ENCODE assay signal across 9 mouse cellular contexts in the genomic region with DNA sequence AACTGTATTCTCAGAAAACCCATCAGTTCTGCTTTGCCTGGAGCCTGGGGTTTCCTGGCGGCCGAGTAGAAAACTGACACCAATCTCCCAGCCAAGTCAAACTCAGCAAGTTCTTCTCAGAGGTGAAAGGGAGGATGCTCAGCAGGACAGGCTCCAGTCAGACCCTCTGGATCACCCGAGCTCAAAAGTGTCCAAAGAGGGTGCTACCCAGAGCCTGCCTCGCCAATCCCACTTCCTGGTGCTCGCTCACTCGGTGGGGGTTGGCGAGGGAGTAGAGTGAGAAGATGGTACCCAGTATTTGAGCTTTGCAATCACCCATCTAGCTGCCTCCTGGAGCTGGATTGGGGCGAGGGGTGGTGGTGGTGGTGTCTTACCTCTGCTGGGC. TPM values are rescaled to one million over a fixed set of nuclear protein-coding genes. Genes with fewer than 3 reads are reported as not detected.
DNase-seq lines count a peak whose midpoint lies in the region; ATAC-seq and TF ChIP-seq lines count a peak whose summit lies in the region.
"Had no signal": no experiment of that assay in that cellular context is flagged by ENCODE, and none has a peak within 500 bp of the region (broad histone marks: within the 10 kb centered on the region; RNA-seq: fewer than 3 reads in every experiment).

No protein-coding gene starts in this region.

- H3K27ac ChIP-seq in liver, embryonic 11.5 days (ENCODE audit: low read depth, low read length) = no peak overlapping the region
- H3K27ac ChIP-seq in MEL (ENCODE audit: control insufficient read depth, low read depth, low read length) = 0 out of 2 replicates have a peak overlapping the region, but pooled peaks have one; percentile 19
- H3K27ac ChIP-seq in heart, embryonic 16.5 days (ENCODE audit: low read length) = no peak overlapping the region

- peak overlapping the region; percentile 14 for H3ac ChIP-seq in myocyte (ENCODE audit: control insufficient read depth, insufficient read length)

- no peak for DNase-seq in liver, embryonic 11.5 days (ENCODE audit: low spot score)
- no peak for DNase-seq in liver
- no peak for DNase-seq in MEL (ENCODE audit: low read depth, low spot score)
- DNase-seq in urinary bladder, postnatal 36 days (ENCODE audit: low spot score in 2 of 2) = no peak
- DNase-seq in testis, postnatal 10 days (ENCODE audit: low spot score) = no peak

- TF ChIP-seq CTCF in MEL (IDR thresholded peaks at IDR 0.05 in 2 of 3, conservative IDR thresholded peaks at IDR 0.05 in 1 of 3; ENCODE audit: control insufficient read depth in 1 of 3, insufficient read depth in 1 of 3, low read depth in 2 of 3, low read length in 3 of 3, poor library complexity in 1 of 3, severe bottlenecking in 1 of 3) = no peak

- TF ChIP-seq EP300 in MEL (IDR thresholded peaks at IDR 0.05; ENCODE audit: low read depth in 1 of 2, low read length in 2 of 2) = 0 out of 4 replicates have a peak, but pooled peaks of 1 of the 2 experiments have one; percentile 1

- no peak for ATAC-seq in liver, embryonic 11.5 days (replicated peaks; ENCODE audit: low FRiP score)
- ATAC-seq in heart, embryonic 16.5 days (replicated peaks; ENCODE audit: extremely low read depth, insufficient read depth, low FRiP score) = no peak

- no peak overlapping the region for H3K4me3 ChIP-seq in liver, embryonic 11.5 days (ENCODE audit: low read depth, low read length)
- H3K4me3 ChIP-seq in MEL (ENCODE audit: control insufficient read depth in 1 of 2, insufficient read depth in 1 of 2, low read depth in 2 of 2, low read length in 2 of 2) (no peak overlapping the region; a peak in 1 of 4 replicates), myocyte (peak overlapping the region; percentile 20)
- H3K4me3 ChIP-seq in heart, embryonic 16.5 days (ENCODE audit: low read length) = peak overlapping the region; percentile 50

- no peaks in the 10 kb centered on the region for H3K9me3 ChIP-seq in liver, embryonic 11.5 days (ENCODE audit: control insufficient read depth, low read length)
- no peaks in the 10 kb centered on the region for H3K9me3 ChIP-seq in MEL (replicated peaks; ENCODE audit: insufficient read depth, low read length)
- no peaks in the 10 kb centered on the region for H3K9me3 ChIP-seq in heart, embryonic 16.5 days (replicated peaks; ENCODE audit: control insufficient read depth, low read length)

- H3K36me3 ChIP-seq in liver, embryonic 11.5 days (ENCODE audit: control insufficient read depth, insufficient read depth, low read length) = no peaks in the 10 kb centered on the region
- peaks cover 0 to 13% of the 10 kb centered on the region in 2 experiments; a peak in 2 of 4 replicates for H3K36me3 ChIP-seq in MEL (ENCODE audit: control insufficient read depth in 1 of 2, insufficient read depth in 2 of 2, low read length in 2 of 2)
- H3K36me3 ChIP-seq in heart, embryonic 16.5 days (ENCODE audit: control insufficient read depth, insufficient read depth) = no peaks in the 10 kb centered on the region
- H3K36me3 ChIP-seq in myocyte (ENCODE audit: control insufficient read depth, insufficient read depth) = no peaks in the 10 kb centered on the region

- WGBS in liver, embryonic 11.5 days = 18% methylated on average over 8 of the region's 8 CpGs
- 38% methylated on average over 8 of the region's 8 CpGs for WGBS in heart, embryonic 16.5 days

- H3K4me1 ChIP-seq in liver, embryonic 11.5 days (replicated peaks; ENCODE audit: control insufficient read depth, insufficient read depth, low read length) = peaks cover 3% of the 10 kb centered on the region; the same call in 1 of the 2 replicates
- peaks cover 2 to 31% of the 10 kb centered on the region in 2 experiments for H3K4me1 ChIP-seq in MEL (ENCODE audit: control insufficient read depth in 1 of 2, insufficient read depth in 2 of 2, low read length in 2 of 2)
- peaks cover 11% of the 10 kb centered on the region for H3K4me1 ChIP-seq in heart, embryonic 16.5 days (ENCODE audit: control insufficient read depth, insufficient read depth, low read length)

- no peak overlapping the region for H3K9ac ChIP-seq in liver, embryonic 11.5 days (ENCODE audit: low read depth, low read length)
- no peak overlapping the region for H3K9ac ChIP-seq in MEL (ENCODE audit: control insufficient read depth, low read depth, low read length, poor library complexity, severe bottlenecking)
- no peak overlapping the region for H3K9ac ChIP-seq in heart, embryonic 16.5 days (ENCODE audit: low read length)

- no peak for TF ChIP-seq RAD21 in MEL (IDR thresholded peaks at IDR 0.05; ENCODE audit: low read depth, low read length)

- H3K79me2 ChIP-seq in MEL (ENCODE audit: control insufficient read depth, insufficient read depth, low read length, poor library complexity) (no peaks in the 10 kb centered on the region; the same call in 1 of the 2 replicates), myocyte (ENCODE audit: control insufficient read depth, insufficient read depth) (no peaks in the 10 kb centered on the region)

- no peak for TF ChIP-seq POLR2A in MEL (IDR thresholded peaks at IDR 0.05; ENCODE audit: control insufficient read depth in 1 of 2, insufficient read depth in 1 of 2, low read depth in 1 of 2, low read length in 2 of 2, poor library complexity in 1 of 2)
- TF ChIP-seq POLR2A in myocyte (IDR thresholded peaks at IDR 0.05; ENCODE audit: insufficient read length, low read depth) = no peak

- peak overlapping the region; percentile 55 for H3K4me2 ChIP-seq in liver, embryonic 11.5 days
- peak overlapping the region; percentile 62 for H3K4me2 ChIP-seq in heart, embryonic 16.5 days (ENCODE audit: low read depth, low read length)
- peak overlapping the region; percentile 74 for H3K4me2 ChIP-seq in myocyte (ENCODE audit: low read depth)

- peaks cover 37% of the 10 kb centered on the region for H3K27me3 ChIP-seq in liver, embryonic 11.5 days (replicated peaks; ENCODE audit: control insufficient read depth, insufficient read depth, low read length)
- H3K27me3 ChIP-seq in MEL (ENCODE audit: control insufficient read depth in 1 of 2, insufficient read depth in 2 of 2, low read length in 2 of 2) (no peaks in the 10 kb centered on the region), myocyte (ENCODE audit: control insufficient read depth, insufficient read depth, insufficient read length) (no peaks in the 10 kb centered on the region)
- H3K27me3 ChIP-seq in heart, embryonic 16.5 days (ENCODE audit: control insufficient read depth, insufficient read depth, low read length) = peaks cover 17% of the 10 kb centered on the region

TF ChIP-seq in MEL, 35 proteins besides CTCF, POLR2A, EP300 and RAD21:
- TF ChIP-seq SMC3 (IDR thresholded peaks at IDR 0.05; ENCODE audit: low read depth, low read length) = no peak
- 0 out of 2 replicates have a peak, but pooled peaks have one; percentile 3 for TF ChIP-seq MAZ (IDR thresholded peaks at IDR 0.05; ENCODE audit: low read depth, low read length)

TF ChIP-seq in myocyte, 11 proteins besides CTCF, POLR2A, EP300 and RAD21:
- no peak for TF ChIP-seq TCF12 (IDR thresholded peaks at IDR 0.05; ENCODE audit: insufficient read depth, poor library complexity, severe bottlenecking)
- no peak for TF ChIP-seq MYOD1 (IDR thresholded peaks at IDR 0.05; ENCODE audit: control insufficient read depth in 1 of 3, insufficient read length in 2 of 3, low read depth in 2 of 3)
- TF ChIP-seq POLR2AphosphoS2 (IDR thresholded peaks at IDR 0.05; ENCODE audit: insufficient read length, low read depth) = no peak

RNA-seq across cellular contexts. Expression of gene Fxyd5, which starts 1.3 kb away (rescaled TPM):
- polyA plus RNA-seq in liver, embryonic 11.5 days (2014; fragmentation: Nextera tagmentation; extraction: Ambion mirVana) = 28.1 and 31.1 TPM in 2 replicates
- total RNA-seq in MEL (2012; rRNA removed) = 38.6 and 39.4 TPM in 2 replicates
- polyA plus RNA-seq in MEL (2012; ENCODE audit: insufficient read depth in 1 of 2, insufficient read length in 2 of 2, low read depth in 1 of 2, low replicate concordance in 2 of 2, missing spikeins in 1 of 2) (10 to 100 TPM in 1 of 2 experiments, not detected in 1; 57.5 TPM), myocyte (2012; fragmentation: generic; extraction: Trizol) (31.0 TPM)
- 44.7 and 46.7 TPM in 2 replicates for polyA plus RNA-seq in heart, embryonic 16.5 days (2015; fragmentation: Nextera tagmentation; extraction: Ambion mirVana)

RNA-seq across cellular contexts. Expression of gene Fxyd7, which starts 10.3 kb away (rescaled TPM):
- 1.9 and 2.6 TPM in 2 replicates for polyA plus RNA-seq in liver, embryonic 11.5 days (2014; fragmentation: Nextera tagmentation; extraction: Ambion mirVana)
- not detected in 2 replicates for total RNA-seq in MEL (2012; rRNA removed)
- polyA plus RNA-seq in MEL (2012; ENCODE audit: insufficient read depth in 1 of 2, insufficient read length in 2 of 2, low read depth in 1 of 2, low replicate concordance in 2 of 2, missing spikeins in 1 of 2) (under 1 TPM in 1 of 2 experiments, not detected in 1; 0.11 TPM), myocyte (2012; fragmentation: generic; extraction: Trizol) (not detected)
- polyA plus RNA-seq in heart, embryonic 16.5 days (2015; fragmentation: Nextera tagmentation; extraction: Ambion mirVana) = 1.1 TPM in 2 replicates
- total RNA-seq: common myeloid progenitor, adult 5-6 weeks had no signal

RNA-seq across cellular contexts. Expression of gene Fxyd1, which starts 16.0 kb away (rescaled TPM):
- polyA plus RNA-seq in liver, embryonic 11.5 days (2014; fragmentation: Nextera tagmentation; extraction: Ambion mirVana) = 23.5 and 35.8 TPM in 2 replicates
- total RNA-seq in MEL (2012; rRNA removed) = not detected in 2 replicates
- polyA plus RNA-seq in MEL (2012; ENCODE audit: insufficient read depth in 1 of 2, insufficient read length in 2 of 2, low read depth in 1 of 2, low replicate concordance in 2 of 2, missing spikeins in 1 of 2) = under 1 TPM in 1 of 2 experiments, not detected in 1; 0.22 TPM
- polyA plus RNA-seq in heart, embryonic 16.5 days (2015; fragmentation: Nextera tagmentation; extraction: Ambion mirVana) = 1,006 and 1,110 TPM in 2 replicates
- 8.4 TPM for polyA plus RNA-seq in myocyte (2012; fragmentation: generic; extraction: Trizol)

RNA-seq across cellular contexts. Expression of gene Lgi4, which starts 18.1 kb away (rescaled TPM):
- polyA plus RNA-seq in liver, embryonic 11.5 days (2014; fragmentation: Nextera tagmentation; extraction: Ambion mirVana) = 0.30 and 0.45 TPM in 2 replicates
- total RNA-seq in MEL (2012; rRNA removed) = not detected in 2 replicates
- polyA plus RNA-seq in MEL (2012; ENCODE audit: insufficient read depth in 1 of 2, insufficient read length in 2 of 2, low read depth in 1 of 2, low replicate concordance in 2 of 2, missing spikeins in 1 of 2) (not detected), myocyte (2012; fragmentation: generic; extraction: Trizol) (not detected)
- polyA plus RNA-seq in heart, embryonic 16.5 days (2015; fragmentation: Nextera tagmentation; extraction: Ambion mirVana) = 0.09 and 0.11 TPM in 2 replicates
- total RNA-seq: common myeloid progenitor, adult 5-6 weeks had no signal
- polyA plus RNA-seq: neural tube, embryonic 14.5 days had no signal

RNA-seq across cellular contexts. Expression of gene Fxyd3, which starts 35.5 kb away (rescaled TPM):
- polyA plus RNA-seq in liver, embryonic 11.5 days (2014; fragmentation: Nextera tagmentation; extraction: Ambion mirVana) = 1.2 and 1.7 TPM in 2 replicates
- not detected in 2 replicates for total RNA-seq in MEL (2012; rRNA removed)
- not detected for polyA plus RNA-seq in MEL (2012; ENCODE audit: insufficient read depth in 1 of 2, insufficient read length in 2 of 2, low read depth in 1 of 2, low replicate concordance in 2 of 2, missing spikeins in 1 of 2)
- 8.0 and 10.1 TPM in 2 replicates for polyA plus RNA-seq in heart, embryonic 16.5 days (2015; fragmentation: Nextera tagmentation; extraction: Ambion mirVana)
- polyA plus RNA-seq in myocyte (2012; fragmentation: generic; extraction: Trizol) = 0.01 TPM
- total RNA-seq: common myeloid progenitor, adult 5-6 weeks had no signal
- polyA plus RNA-seq: neural tube, embryonic 14.5 days had no signal

Comparison
In these comparisons a context has a peak if more than half of its experiments do, and no peak if none do; other contexts are left out.
1. H3K4me3 ChIP-seq: peak in heart, embryonic 16.5 days (single experiment) and myocyte (single experiment); none in liver, embryonic 11.5 days (single experiment) and MEL (0 of 2).
2. RNA of gene Fxyd1, which starts 16.0 kb away (polyA plus RNA-seq): 1,006 to 1,110 TPM in heart, embryonic 16.5 days; 23.5 to 35.8 TPM in liver, embryonic 11.5 days, 8.4 TPM in myocyte (single experiment) and 0.22 TPM in MEL; every median in the first group is over 10 times any median in the second.
3. Peak in every context shown above with its lines, with median percentiles within 50 percentile points of each other: H3K4me2 ChIP-seq.